Mouse (Mus musculus): ENCODE data around the gene Mitf.

The Mitf gene

GRCm38 (mm10) chr6:98046295-98047108 is 239.7 kb downstream of the Mitf start:
- DNase-seq (ENCODE audit: low spot score in 2 of 2): no peak

DNA sequence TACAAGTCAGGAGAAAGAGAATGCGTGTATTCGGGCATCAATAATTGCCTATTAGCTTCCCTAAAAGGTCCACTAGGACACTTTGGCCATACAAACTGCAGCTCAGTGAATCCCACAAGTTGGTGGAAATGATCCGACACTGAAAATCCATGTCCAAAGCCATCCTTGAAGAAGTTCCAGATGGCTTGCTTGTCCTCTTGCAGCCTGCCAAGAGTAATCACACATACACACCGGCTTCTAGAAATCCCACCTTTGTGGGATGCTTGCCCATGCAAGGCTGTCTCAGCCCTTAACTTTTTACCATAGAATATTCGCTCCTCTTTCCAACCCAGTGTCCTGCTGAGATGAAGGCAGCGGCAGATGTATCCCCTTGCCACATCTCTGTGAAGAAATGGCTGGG is 240.9 kb downstream of the Mitf start:
- DNase-seq (ENCODE audit: low spot score in 2 of 2): no peak

DNA sequence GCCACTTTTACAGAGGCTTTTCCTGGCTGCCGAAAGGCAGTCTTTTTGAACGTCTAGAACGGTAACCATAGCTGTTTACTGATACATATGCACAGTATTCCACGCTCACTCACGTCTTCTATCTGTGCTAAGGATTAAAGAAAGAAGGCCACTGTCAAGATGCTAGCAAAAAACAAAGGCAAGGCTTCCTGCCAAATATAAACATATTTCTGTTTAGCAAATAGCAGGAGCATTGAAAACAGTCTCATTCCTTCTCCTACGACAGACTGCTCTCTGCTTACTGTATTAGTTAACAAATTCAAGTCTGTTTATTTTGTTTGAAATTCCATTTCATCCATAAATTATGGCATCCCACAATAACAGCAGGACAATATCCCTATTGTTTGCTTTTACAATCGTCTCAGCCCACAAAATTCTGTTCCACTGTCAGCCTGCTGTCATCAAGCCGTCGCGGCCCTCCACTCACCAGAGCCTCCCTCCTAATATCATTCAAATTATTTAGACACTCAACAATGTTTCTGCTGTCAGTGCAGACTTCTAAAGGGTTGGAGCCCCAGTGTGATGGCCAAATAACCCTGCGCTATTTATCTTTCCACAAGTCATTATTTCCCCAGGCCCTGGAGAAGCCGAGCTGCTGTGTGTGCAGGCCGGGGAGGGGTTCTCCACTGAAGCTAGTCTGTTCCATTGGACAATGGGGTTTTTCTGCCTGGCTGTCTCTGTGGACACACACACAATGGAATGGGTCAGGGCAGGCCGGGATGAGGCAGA is 242.0 kb downstream of the Mitf start:
- DNase-seq (ENCODE audit: low spot score in 2 of 2): no peak

DNA sequence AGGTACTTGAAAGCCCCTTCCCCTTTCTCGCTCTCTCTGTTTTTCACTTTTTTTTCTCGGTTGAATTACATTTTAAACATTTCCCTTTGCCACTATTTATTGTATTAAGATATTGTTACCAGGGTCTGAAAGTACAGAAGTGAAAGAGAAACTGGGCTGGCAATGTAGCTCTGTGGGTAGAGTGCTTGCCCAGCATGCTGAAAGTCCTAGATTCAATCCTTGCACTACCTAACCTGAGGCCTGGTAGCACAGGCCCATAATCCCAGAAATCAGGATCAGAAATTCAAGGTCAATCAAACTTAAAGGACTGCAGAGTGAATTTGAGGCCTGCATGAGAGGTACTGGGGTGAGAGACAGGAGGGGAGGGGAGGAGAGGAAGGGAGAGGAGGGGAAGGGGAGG is 242.7 kb downstream of the Mitf start:
- no peak for DNase-seq (ENCODE audit: low spot score in 2 of 2)

DNA sequence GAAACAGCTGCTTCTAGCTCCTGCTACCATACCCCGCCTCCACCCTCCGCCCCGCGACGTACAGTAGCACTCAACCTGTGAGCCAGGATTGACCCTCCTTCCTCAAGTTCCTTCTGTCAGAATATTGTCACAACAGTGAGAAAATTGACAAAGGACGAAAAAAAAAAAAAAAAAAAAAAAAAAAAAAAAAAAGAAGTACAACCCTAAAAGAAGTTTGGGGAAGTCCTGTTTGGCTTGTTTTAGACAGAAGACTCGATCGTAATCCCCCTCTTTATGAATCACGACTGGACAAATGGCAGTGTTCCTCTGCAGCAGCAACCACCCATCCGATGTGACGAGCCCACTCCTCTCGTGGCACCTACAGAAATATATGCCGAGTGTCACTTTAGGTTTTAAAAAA is 255.0 kb downstream of the Mitf start:
- no peak for DNase-seq (ENCODE audit: low spot score in 2 of 2)

DNA sequence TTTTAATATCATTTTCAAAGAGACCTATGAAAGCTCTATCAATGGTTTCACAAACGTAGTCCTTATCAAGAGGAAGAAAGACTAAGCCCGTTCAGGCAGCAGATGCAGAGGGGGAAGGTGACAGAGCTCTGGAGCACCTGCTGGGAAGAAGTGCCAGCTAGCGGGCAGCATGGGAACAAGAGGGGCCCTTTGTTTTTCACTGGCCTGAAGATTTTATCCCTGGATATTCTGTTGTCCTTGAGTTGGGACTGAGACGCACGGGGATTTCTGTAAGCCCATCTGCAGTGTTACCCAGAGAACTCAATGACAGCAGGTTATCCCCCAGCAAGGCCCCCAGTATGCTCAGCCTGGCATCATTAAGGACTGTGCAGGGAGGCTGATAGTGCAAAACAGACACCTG is 258.1 kb downstream of the Mitf start:
- no peak for DNase-seq (ENCODE audit: low spot score in 2 of 2)

DNA sequence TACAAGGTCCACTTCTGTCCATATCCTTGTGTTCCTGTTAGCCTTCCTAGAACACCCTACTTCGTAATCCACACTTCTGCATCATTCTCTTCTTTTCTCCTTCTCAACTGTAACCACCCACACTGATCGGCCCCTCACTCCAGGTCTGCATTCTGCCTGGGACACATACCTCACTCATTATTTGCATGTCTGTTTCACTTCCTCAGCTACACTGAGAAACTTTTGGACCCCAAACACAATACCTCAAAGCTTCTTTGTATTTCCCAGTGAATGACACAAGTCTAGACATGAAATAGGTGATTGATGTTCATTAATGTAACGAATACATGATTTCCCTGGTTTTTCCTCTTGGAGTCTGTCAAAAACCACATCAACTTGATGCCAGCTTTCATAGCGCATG is 259.6 kb downstream of the Mitf start:
- DNase-seq (ENCODE audit: low spot score in 2 of 2): no peak

Measured in frontal cortex, postnatal 14 days (tissue).